Mouse (Mus musculus) testis, adult 2 months (tissue): ENCODE results near the gene Tob1. TPM values are rescaled to one million over a fixed set of nuclear protein-coding genes. Genes with fewer than 3 reads are reported as not detected.
A peak's percentile ranks its signal among the peaks of the same experiment; 100 is the strongest.

Experiments used
- H3K27ac ChIP-seq: fragments of 200-500 bp; 2 replicates; pipeline ENCODE4 v1.5.1; 2012; ENCODE audit warnings: low read depth, low read length; ENCODE audit not compliant: control insufficient read depth, insufficient read depth
- H3K27me3 ChIP-seq: fragments of 200-500 bp; 2 replicates; pipeline ENCODE4 v1.6.1; 2012; ENCODE audit warnings: mild to moderate bottlenecking, low read length, moderate library complexity; ENCODE audit not compliant: control insufficient read depth, insufficient read depth
- H3K36me3 ChIP-seq: fragments of 200-500 bp; 2 replicates; pipeline ENCODE4 v1.6.1; 2012; ENCODE audit warnings: mild to moderate bottlenecking, low read length; ENCODE audit not compliant: control insufficient read depth, insufficient read depth
- H3K4me1 ChIP-seq: fragments of 200-500 bp; 2 replicates; pipeline ENCODE4 v1.6.1; 2012; ENCODE audit warnings: low read length; ENCODE audit not compliant: control insufficient read depth, insufficient read depth
- H3K4me3 ChIP-seq: fragments of 200-500 bp; 2 replicates; pipeline ENCODE4 v1.5.1; 2012; ENCODE audit warnings: low read depth, mild to moderate bottlenecking, low read length, moderate library complexity, mixed read lengths; ENCODE audit not compliant: control insufficient read depth
- CTCF ChIP-seq: fragments of 200-500 bp; IDR thresholded peaks from 2 replicates; pipeline ENCODE4 v1.5.1; 2012; ENCODE audit warnings: low read depth, mild to moderate bottlenecking, inconsistent platforms, low read length, moderate library complexity; ENCODE audit not compliant: control insufficient read depth, insufficient read depth, insufficient replicate concordance
- POLR2A ChIP-seq: fragments of 200-500 bp; IDR thresholded peaks from 2 replicates; pipeline ENCODE4 v1.6.1; 2012; ENCODE audit warnings: low read depth, mild to moderate bottlenecking, inconsistent platforms, low read length, moderate library complexity; ENCODE audit not compliant: control insufficient read depth
- polyA plus RNA-seq: library from polyadenylated mRNA; depleted of rRNA; stranded (reverse); fragments of >200 nt; gene quantifications from 2 replicates; pipeline ENCODE4 v1.2.3, GENCODE M21; 2012

Tob1 gene
- polyA plus RNA-seq, 1 experiment: 40.5 TPM

- Histone ChIP-seq H3K27me3 (no peaks in the 10 kb centered on the region), H3K36me3 (no peaks in the 10 kb centered on the region), H3K4me1 (no peaks in the 10 kb centered on the region), H3K4me3 (no peak overlapping the region), H3K27ac (peak overlapping the region; percentile 33; the same call in 1 of the 2 replicates)
- TF ChIP-seq POLR2A (no peak), CTCF (no peak)
Observed at GRCm38 (mm10) chr11:94173726-94174146, 37.5 kb upstream of the Tob1 start.

- H3K27me3 ChIP-seq: no peaks in the 10 kb centered on the region
- no peaks in the 10 kb centered on the region; the same call in 1 of the 2 replicates for H3K4me1 ChIP-seq
- no peak for TF ChIP-seq CTCF
- no peaks in the 10 kb centered on the region for H3K36me3 ChIP-seq
- H3K4me3 ChIP-seq: no peak overlapping the region
- H3K27ac ChIP-seq: no peak overlapping the region
Observed at GRCm38 (mm10) chr11:94175288-94175687, 36.0 kb upstream of the Tob1 start.

GRCm38 (mm10) chr11:94175694-94176093 lies 35.6 kb upstream of the Tob1 start:
- Histone ChIP-seq H3K4me1 (no peaks in the 10 kb centered on the region; the same call in 1 of the 2 replicates), H3K4me3 (no peak overlapping the region), H3K36me3 (no peaks in the 10 kb centered on the region), H3K27me3 (no peaks in the 10 kb centered on the region), H3K27ac (no peak overlapping the region)
- TF ChIP-seq POLR2A (no peak), CTCF (no peak)

- Histone ChIP-seq H3K4me3 (no peak overlapping the region), H3K4me1 (no peaks in the 10 kb centered on the region; the same call in none of the 2 replicates), H3K27me3 (no peaks in the 10 kb centered on the region), H3K27ac (no peak overlapping the region), H3K36me3 (no peaks in the 10 kb centered on the region)
- no peak for TF ChIP-seq CTCF
- TF ChIP-seq POLR2A: no peak
Observed at GRCm38 (mm10) chr11:94177841-94178585, 33.2 kb upstream of the Tob1 start.

GRCm38 (mm10) chr11:94179768-94180167 lies 31.5 kb upstream of the Tob1 start:
- TF ChIP-seq CTCF: no peak
- no peak for TF ChIP-seq POLR2A
- no peaks in the 10 kb centered on the region for H3K27me3 ChIP-seq
- no peak overlapping the region for H3K27ac ChIP-seq
- H3K4me3 ChIP-seq: no peak overlapping the region
- H3K36me3 ChIP-seq: no peaks in the 10 kb centered on the region
- H3K4me1 ChIP-seq: no peaks in the 10 kb centered on the region; the same call in none of the 2 replicates

GRCm38 (mm10) chr11:94180194-94180593 lies 31.1 kb upstream of the Tob1 start:
- no peak overlapping the region for H3K27ac ChIP-seq
- TF ChIP-seq POLR2A (no peak), CTCF (no peak)
- no peaks in the 10 kb centered on the region for H3K27me3 ChIP-seq

GRCm38 (mm10) chr11:94181694-94182093 lies 29.6 kb upstream of the Tob1 start:
- no peaks in the 10 kb centered on the region for H3K27me3 ChIP-seq
- H3K36me3 ChIP-seq: no peaks in the 10 kb centered on the region
- H3K27ac ChIP-seq: no peak overlapping the region
- no peaks in the 10 kb centered on the region; the same call in none of the 2 replicates for H3K4me1 ChIP-seq
- H3K4me3 ChIP-seq: no peak overlapping the region
- no peak for TF ChIP-seq POLR2A
- no peak for TF ChIP-seq CTCF

More at GRCm38 (mm10) chr11:94180194-94180593, 31.1 kb upstream of the Tob1 start:
- no peaks in the 10 kb centered on the region; the same call in none of the 2 replicates for H3K4me1 ChIP-seq
- H3K36me3 ChIP-seq: no peaks in the 10 kb centered on the region
- no peak overlapping the region for H3K4me3 ChIP-seq
